Mouse (Mus musculus): Measurements from ENCODE around the gene Kcnrg.

The Kcnrg gene

GRCm38 (mm10) chr14:61661496-61661895 is 54.2 kb downstream of the Kcnrg start:
- Histone ChIP-seq H3K36me3 (ENCODE audit: control insufficient read depth, insufficient read depth, low read length, poor library complexity, severe bottlenecking) (no peaks in the 10 kb centered on the region), H3K27me3 (ENCODE audit: control insufficient read depth, insufficient read depth, low read length, poor library complexity, severe bottlenecking) (no peaks in the 10 kb centered on the region)
- DNase-seq (ENCODE audit: low read depth, low spot score): no peak

DNA sequence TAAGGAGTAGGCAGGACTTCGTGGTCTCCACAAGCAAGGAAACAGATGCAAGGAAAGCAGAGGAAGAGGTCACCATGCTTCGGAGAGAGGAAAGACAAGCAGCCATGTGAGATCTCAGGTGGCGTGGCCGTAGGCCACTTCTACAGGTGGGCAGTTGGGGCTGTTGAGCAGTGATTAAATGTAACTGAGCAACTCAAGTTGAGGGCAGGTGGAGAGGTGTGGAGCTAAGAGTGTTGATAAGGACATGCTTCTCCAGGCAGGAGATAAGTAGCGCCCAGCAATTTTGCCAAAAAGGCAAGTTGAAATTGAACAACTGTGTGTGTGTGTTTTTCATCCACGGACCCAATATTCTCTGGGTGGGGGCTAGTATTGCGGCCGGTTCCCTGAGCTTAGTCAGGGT is 55.0 kb downstream of the Kcnrg start:
- DNase-seq (ENCODE audit: low read depth, low spot score): no peak
- no peaks in the 10 kb centered on the region for H3K27me3 ChIP-seq (ENCODE audit: control insufficient read depth, insufficient read depth, low read length, poor library complexity, severe bottlenecking)

More for the DNA sequence above, 55.0 kb downstream of the Kcnrg start:
- no peaks in the 10 kb centered on the region for H3K36me3 ChIP-seq (ENCODE audit: control insufficient read depth, insufficient read depth, low read length, poor library complexity, severe bottlenecking)
